Mouse (Mus musculus) right cerebral cortex, postnatal 10 days (tissue): Measurements from ENCODE around the gene Bnip2.

Source experiments
- DNase-seq, 2 experiments: peaks; one replicate each; pipeline ENCODE4 v3.0.0; 2021; ENCODE audit warnings: low spot score in 2 of 2

Gene Bnip2

DNA sequence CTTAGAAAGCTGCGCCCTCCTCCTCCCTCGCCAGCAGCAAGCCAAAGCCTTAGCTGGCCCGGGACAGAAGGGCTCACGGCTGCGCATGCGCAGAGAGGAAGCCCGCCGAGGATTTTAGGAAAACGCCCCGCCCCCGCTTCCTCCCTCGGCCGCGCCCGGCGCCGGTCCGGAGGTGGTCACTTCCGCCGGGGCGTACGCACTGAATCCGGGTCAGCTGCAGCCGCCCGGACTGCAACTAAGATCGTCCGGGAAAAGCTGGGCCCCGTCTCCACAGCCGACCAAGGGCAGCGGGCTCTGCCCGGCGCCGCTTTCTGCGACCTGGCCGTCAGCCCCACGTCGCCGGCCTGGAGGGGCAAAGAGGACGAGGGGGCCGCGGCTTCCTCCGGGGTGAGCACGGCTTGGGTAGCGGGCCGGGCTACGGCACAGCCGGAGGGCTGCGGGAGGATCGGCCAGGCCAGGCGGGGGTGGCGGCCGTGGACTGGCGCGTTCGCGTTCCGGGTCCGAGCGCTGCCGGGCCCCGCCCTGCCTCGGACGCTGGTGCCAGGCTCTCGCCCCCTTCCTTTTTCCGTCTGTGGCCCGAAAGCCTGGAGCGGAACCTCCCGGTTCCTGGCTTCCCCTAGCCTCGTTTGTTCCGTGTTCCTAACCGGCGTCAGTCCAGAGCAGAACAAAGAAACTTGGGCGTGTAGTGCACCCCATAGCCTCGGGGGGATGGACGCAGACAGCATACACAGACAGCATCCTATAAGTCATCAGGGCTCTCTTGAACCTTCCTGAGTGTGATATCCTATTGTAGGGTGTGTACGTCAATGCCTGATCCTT, at the start of gene Bnip2:
Bnip2 (plus strand) TSS at position 164 of the 819 bp plus-strand sequence.
- DNase-seq: peak; percentile 93 to 95

DNA sequence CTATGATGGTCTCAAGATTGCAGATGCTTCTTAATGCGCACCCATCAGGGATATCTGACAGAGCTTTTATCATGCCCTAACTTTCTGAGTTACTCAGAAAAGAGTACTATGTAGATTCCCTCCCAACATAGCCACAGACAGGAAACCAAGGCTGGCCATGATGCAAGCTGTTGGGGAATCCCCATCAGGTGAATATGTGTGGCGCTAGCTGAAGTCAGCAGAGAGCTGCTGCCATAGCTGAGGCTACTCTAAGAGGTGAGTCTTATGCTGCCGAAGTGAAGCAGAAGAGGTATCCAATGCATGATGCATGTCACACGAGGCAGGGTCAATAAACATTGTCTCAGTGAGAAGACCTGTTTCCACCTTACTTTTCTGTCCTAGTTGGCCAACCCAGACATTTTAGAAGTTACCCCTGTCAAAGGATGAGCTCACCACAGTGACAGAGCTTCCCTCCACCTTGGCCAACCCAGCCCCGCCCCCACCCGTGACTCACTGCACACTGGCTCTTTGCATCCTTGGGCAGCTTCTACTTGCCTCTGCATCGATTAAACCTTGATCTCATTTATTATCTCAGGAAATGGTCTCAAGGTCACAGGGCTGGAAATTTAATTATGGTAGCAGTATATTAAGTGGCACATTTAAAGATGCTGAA, 48.3 kb upstream of the Bnip2 start:
- DNase-seq: no peak

DNA sequence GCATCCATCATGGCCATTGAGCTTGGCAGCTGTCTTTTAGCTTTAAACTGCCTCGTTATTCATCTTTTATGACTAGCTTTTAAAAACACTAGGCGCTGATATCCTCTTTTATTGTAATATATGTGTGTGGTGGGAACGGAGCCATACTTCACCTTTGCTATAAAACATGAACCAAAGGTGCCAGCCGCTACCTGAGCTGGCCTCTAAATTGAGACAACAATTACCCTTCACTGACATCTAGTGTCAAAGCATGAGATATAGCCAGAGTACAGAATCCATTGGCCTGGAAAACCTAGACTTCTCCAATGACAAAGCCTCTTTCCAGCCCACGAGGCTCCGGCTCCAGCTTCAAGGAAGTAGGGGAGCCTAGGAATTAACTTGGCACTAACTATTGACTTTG, 47.7 kb upstream of the Bnip2 start:
- no peak for DNase-seq

DNA sequence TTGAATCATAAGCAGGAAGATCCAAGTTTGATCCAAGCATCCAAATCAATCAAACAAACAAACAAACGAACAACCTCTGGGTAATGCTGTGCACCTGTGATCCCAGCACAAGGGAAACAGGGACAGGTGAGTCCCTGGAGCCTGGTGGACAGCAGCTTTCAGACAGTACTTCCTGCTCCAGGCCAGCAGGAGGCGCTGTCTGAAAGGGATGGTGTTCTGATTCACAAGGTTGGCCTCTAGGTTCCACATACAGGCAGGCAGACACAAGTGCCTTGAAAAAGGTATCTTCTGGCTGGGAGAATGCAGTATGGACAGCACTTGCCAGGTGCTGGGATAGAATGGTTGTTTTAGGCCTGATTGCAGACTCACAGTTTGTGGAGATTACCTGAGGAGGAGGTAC, 40.3 kb upstream of the Bnip2 start:
- peak in 1 of 2 experiments; percentile 27 for DNase-seq

DNA sequence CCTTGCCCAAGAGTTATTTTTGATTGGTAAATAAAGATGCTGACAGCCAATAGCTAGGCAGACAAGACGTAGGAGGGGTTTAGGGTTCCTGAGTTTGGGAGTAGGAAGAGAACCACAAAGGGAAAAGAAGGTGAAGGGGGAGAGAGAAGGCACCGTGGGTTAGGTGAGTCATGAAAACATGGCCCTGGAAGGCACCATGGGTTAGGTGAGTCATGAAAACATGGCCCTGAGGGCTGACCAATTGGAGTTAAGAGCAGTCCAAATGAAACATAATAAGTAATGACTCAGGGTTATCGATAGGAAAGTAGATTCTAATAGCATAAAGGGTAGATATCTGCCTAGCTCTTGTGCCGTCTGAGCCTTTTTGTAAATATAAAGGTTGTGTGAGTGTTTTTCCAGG, 39.6 kb upstream of the Bnip2 start:
- DNase-seq: no peak

DNA sequence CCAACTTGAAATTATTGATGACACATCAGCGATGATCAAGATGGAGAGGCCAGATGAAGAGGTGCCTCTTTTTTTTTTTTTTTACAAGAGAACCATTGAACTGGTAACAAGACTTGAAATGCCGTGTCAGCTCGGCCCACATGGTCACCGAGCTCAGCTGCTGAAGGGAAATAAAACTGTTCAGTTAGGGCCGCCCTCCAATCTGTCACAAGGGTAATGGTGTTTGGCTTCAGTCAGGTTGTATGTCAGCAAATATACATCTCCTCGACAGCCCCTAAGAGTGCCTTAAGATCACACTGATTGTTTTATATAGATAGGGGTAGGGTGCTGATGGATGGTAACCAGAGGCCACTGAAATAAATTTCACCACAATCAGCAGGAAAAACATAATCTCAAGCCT, 28.3 kb upstream of the Bnip2 start:
- no peak for DNase-seq

DNA sequence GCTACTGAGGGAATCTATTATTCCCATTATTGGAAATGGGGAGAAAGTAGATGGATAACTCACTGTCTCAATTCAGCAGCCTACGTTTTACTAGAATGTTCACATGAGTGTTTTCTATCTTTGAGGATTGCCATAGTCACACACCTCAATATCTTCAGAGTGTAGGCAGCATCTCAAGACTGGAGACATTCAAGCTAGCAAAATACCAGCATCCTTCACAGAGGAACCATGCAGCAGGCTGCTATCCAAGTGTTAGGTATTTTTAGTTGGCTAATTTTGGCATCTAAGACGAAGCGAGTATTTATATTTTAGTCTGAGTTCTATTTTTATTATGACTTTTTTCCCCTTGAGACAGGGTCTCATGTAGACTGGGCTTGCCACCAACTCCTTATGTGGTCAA, 24.9 kb upstream of the Bnip2 start:
- peak in 1 of 2 experiments; percentile 55 for DNase-seq

DNA sequence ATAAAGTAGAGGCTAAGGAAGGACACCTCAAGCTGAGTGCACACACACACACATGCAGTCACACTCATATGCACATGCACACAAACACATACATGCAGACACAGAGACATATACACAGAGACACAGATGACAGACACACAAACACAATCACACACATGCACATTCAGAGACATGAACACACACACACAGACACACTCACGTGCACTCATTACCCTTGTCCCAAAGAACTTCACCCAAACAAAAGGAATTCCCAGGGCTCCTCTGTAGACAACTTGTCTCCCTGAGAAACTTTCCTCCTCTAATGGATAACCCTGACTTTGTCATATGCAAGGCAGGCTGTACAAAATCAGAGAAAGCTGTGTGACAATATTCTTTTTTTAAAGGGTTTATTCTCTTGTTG, 3.7 kb upstream of the Bnip2 start:
- DNase-seq: no peak

DNA sequence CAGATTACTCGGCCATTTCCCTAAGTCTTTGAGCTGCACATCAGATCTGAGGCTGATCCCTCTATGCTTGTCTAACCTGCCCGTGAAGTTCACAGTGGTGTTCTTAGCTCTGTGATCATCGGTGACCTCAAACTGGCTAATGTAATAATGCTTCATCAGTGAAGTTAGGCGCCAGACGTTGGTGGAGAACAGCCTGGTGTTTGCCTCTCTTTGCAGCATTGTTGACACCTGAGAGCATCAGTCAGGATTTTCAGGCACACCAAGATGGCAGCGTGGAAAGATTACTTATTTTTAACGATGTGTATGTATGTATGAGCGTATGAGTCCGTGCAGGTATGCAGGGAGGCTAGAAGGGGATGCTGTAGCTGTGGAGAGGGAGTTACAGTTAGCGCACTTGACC, 3.2 kb upstream of the Bnip2 start:
- DNase-seq: no peak

DNA sequence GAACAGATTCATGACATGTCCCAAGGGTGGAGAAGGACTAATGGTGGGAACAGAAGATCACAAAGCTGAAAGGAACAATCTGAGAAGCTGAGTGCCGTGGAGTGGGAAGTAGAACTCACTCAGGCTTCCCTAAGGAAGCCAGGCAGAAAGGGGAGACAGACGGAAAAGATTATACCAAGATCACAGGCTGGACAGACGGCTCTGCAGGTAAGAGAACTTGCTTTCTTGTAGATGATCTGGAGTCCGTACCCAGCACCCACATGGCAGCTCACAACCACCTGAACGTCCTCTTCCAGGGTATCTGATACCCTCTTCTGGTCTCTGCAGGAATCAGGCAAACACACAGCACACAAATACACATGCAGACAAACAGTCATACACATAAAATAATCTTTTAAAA, 2.7 kb upstream of the Bnip2 start:
- no peak for DNase-seq

DNA sequence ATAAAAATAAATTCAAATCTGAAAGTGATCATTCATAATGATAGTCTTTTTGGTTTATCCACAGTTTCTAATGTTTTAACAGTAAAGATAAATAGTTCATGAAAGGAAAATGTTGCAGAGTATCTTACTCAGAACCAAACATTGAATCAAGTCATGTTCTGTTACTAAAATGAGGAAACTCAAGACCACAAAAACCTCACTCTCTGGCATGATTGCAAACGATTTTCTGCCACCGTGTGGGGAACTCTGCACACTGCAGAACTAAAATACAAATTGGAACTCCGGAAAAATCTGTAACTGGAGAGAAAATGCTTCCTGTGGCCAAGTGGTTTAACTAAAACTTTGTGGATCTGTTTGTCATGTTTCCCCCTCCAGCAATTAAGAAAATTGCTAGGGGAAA, 1.7 kb upstream of the Bnip2 start:
- DNase-seq: peak; percentile 79 to 83

DNA sequence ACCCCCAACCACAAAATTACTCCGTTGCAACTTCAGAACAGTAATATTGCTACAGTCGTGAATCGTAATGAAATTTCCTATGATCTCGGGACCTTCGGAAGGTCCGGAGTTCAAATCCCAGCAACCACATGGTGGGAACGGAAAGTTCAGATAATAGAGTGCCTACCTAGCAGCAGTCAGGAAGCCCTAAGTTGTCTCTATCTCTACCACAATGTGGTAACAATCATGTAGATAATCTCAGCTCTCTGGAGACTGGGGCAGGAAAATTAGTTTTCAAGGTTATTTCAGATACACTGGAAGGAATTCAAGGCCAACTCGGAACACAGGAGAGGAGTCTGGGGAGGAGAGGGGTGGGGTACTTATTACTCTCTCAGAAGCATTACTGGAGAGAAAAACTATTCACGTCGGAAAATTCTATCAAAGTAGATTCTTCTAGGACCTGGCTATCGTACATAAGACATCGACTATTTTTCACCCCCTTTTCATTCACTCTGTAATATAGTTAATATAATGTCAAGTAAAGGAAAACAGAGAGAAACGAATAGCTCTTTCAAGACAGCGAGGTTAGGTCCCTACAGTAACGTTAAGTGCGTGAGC, 462 bp upstream of the Bnip2 start:
- DNase-seq: no peak

DNA sequence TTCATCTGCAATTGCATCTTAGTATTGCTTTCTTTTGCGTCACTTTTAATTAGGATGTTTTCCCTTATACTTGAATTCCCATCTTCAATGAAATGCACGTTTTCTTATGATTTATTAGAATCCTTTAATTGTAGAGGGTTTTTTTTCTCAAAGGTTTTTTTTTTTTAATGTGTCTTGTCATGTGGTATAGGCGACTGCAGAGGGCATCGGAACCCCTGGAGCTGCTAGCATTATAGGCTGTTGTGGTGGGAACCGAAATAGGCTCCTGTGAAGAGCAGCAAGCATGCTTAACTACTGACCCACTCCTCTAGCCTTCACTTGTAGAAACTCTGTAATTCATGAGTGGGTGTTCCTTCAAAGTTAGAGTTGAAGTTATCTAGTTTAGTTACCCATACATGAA, 1.1 kb downstream of the Bnip2 start:
- DNase-seq: no peak

DNA sequence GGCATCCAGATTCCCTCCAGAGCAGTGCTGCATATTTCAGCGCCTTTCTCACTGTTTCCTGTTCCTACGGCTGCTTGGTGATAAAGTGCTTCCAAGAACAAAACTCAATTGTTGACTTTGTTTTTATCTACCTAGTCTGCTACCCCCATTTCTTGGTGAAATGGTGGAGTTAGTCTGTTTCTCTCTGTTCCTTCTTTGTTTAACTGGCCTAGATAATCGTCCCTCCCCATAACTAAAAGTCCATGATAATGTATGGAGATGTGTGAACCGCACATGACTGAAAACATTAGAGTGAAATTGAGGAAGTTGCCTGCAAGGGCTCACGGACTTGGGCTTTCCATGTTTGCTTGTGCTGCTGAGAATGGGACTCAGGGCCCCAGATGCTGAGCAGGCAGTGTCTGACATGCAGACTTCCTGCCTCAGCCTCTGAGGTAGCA, 3.6 kb downstream of the Bnip2 start:
- no peak for DNase-seq

DNA sequence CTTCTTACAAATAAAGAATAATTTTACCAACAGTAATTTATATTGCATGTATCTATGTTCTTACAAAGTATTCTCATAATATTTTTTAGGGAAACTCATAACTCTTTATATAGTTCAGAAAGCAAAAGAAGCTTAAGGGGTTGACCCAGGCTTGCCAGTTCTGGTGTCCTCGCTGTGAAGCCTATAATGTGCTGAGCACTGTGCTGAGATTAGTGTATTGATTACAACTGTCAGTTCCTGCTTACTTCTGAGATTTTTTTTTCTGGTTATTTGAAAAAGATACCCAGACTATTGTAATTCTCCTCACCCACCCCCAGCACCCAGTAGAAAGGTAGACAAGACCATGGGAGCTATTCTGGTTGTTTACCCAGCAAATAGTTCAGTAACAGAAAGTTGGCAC, 4.2 kb downstream of the Bnip2 start:
- DNase-seq: no peak

DNA sequence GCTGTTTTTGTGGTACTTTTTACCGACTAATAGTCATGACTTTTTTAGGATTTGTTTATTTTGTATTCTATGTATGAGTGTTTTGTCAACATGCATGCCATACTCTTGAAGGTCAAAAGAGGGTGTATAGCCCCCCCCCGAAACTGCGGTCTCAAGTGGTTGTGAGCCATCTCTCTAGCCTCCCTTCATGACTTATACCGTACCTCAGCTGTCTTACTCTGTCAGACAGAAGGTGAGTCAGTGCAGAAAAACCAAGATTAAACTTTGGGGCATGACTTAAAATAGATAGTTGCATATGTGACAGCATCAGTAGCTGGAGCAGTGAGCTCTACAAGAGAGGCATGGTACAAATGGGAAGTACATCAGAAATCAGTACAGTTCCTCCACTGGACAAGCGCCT, 5.3 kb downstream of the Bnip2 start:
- no peak for DNase-seq

DNA sequence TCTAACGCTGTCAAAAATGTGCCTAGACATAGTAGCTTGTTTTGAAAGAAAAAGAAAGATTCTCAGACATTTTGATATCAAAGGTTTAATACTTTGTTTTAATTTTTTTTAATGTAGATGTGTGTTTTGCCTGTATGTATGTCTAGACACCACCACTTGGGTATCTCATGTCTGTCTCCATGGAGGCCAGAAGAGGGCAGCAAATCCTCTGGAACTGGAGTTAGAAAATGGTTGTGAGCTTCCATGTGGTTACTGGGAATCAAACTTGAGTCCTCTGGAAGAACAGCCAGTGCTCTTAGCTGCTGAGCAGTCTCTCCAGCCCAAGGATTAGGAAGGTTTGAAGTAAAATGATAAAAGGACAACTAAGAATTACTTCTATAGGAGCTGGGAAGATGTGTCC, 10.1 kb downstream of the Bnip2 start:
- DNase-seq: no peak

DNA sequence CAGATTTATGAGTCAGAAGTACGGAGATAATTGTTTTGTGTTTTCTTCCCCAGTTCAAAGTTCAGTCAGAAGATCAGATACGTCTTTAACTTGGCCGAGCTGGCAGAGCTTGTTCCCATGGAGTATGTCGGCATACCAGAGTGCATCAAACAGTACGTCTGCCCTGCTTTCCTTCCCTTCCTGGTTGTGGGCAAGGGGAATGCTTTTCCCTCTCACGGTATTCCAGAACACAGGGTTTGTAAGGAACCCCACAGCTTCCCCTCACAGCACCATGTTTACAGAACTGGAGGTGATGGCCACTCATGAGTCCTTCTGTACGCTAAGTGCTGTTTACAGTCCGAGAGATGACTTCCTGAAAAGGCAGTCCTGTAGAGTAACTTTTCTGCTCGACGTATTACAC, 14.2 kb downstream of the Bnip2 start:
- no peak for DNase-seq

DNA sequence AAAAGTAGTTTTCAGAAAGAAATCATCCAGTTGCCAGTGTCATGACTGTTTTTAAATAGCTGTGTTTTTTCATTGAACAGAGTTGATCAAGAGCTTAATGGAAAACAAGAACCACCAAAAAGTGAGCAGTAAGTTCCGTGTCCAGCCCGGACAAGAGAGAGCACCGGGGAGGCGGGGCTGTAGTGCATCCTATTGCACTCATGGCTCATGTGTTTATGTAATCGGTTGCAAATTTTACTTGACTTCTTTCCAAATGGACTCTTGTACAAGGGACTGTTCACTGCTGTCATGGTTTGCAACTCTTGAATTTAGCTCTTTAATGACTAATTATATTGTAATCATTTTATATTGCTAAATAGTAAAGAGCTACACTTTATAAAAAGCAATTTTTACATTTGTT, 17.7 kb downstream of the Bnip2 start:
- no peak for DNase-seq

DNA sequence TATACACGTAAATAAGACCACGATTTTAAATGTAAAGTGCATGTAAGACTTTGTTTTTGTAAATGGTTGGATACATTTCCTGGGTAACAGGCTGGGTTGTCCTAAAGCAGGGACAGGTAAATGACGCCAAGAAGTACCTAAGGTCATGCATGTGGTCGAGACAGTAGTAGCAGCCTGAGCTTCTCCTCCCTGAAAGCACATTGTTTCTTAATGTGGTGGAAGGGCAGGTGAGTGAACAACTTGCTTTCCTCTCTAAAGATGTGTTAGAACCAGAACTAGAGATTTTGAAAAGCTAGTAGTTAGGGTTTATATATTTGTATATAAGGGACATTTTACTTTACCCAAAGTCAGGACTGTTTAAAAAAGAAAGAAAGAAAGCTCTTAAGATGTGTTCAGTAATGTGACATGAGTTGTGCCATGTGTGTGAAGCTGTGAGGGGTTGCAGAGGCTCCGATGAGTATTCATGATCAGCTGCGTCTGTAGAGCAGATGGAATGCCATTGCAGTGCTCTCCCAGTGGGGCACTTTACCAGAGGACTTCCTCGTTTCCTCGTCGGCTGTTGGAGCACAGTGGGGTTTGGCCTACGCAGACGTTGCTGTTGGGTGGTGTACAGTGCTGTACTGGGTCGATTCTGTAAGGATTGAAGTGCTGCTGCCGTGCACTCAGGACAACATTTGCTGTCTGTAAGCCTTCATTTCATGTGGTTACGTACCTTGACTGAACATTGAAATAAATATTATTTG, 18.4 kb downstream of the Bnip2 start:
- DNase-seq: peak in 1 of 2 experiments; percentile 38

DNA sequence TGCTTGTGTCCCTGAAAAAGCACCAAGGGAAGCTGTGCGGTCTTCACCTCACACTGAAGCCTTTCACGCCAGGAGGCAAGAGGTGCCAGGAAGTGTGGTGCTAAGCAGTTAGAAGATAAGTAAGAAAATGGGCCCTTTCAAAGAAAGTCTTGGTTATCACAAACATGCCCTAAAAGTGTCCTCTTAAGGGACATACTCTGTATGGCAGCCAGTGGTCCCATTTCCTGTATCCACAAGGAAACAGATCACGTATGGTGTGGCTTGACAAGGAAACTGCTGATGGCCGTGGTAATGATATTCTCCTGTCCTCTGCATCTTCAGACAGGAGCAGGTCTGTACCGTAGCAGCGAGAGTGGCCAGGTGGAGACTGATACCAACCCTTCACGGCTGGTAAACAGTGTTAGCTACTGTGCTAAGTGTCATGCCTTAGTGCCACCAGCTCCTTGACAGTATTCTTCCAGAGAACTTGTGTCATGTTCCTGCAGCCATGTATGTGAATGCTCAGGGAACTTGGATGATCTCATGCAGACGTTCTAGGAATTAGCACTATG, 20.6 kb downstream of the Bnip2 start:
- DNase-seq: no peak
